Mouse (Mus musculus) midbrain, embryonic 12.5 days (tissue): ENCODE results near the gene Prm2. TPM values are rescaled to one million over a fixed set of nuclear protein-coding genes. Genes with fewer than 3 reads are reported as not detected.

Experiments
- ATAC-seq: fragments of 200-750 bp; cut with Nextera tagmentation; 2 replicates; pipeline ENCODE4 v1.8.0; 2017; ENCODE audit warnings: low read depth, moderate TSS enrichment, moderate library complexity; ENCODE audit not compliant: low FRiP score
- H3K27ac ChIP-seq: fragments of 300-500 bp; sonication (generic); replicated peaks from 2 replicates; pipeline ENCODE4 v1.5.1; 2016; ENCODE audit warnings: mild to moderate bottlenecking
- H3K27me3 ChIP-seq: fragments of 300-500 bp; sonication (generic); 2 replicates; pipeline ENCODE4 v1.6.1; 2016; ENCODE audit warnings: mild to moderate bottlenecking
- H3K36me3 ChIP-seq: fragments of 300-500 bp; sonication (generic); 2 replicates; pipeline ENCODE4 v1.6.1; 2016
- H3K4me1 ChIP-seq: fragments of 300-500 bp; sonication (generic); 2 replicates; pipeline ENCODE4 v1.6.1; 2016
- H3K4me2 ChIP-seq: fragments of 300-500 bp; sonication (generic); replicated peaks from 2 replicates; pipeline ENCODE4 v1.6.1; 2016; ENCODE audit warnings: mild to moderate bottlenecking, moderate library complexity
- H3K4me3 ChIP-seq: fragments of 300-500 bp; sonication (generic); 2 replicates; pipeline ENCODE4 v1.5.1; 2016; ENCODE audit warnings: mild to moderate bottlenecking
- H3K9ac ChIP-seq: fragments of 300-500 bp; sonication (generic); replicated peaks from 2 replicates; pipeline ENCODE4 v1.6.1; 2016; ENCODE audit warnings: mild to moderate bottlenecking, moderate library complexity
- H3K9me3 ChIP-seq: fragments of 300-500 bp; sonication (generic); 2 replicates; pipeline ENCODE4 v1.6.1; 2016; ENCODE audit warnings: mild to moderate bottlenecking
- WGBS: fragments of 180-500 bp; shearing (Covaris S2); methylation state at CpG from one replicate; pipeline ENCODE4 v1.1.7; 2016; 5-methylcytosine and 5-hydroxymethylcytosine counted together
- polyA plus RNA-seq: library from polyadenylated mRNA; unstranded; fragments of >200 nt; fragmentation: Nextera tagmentation; extraction: Ambion mirVana; gene quantifications from 2 replicates; pipeline ENCODE4 v1.2.1, GENCODE M21; 2016

Gene Prm2
- polyA plus RNA-seq, 1 experiment from 2014 or later, result not detected

GRCm38 (mm10) chr16:10783883-10784792 is 11.8 kb downstream of the Prm2 start:
- peak overlapping the region; percentile 69 for H3K9ac ChIP-seq
- 5% methylated on average over 76 of the region's 81 CpGs for WGBS
- peak overlapping the region; percentile 70 for H3K4me3 ChIP-seq
- H3K27ac ChIP-seq, result no peak overlapping the region
- H3K9me3 ChIP-seq, result no peaks in the 10 kb centered on the region
- H3K27me3 ChIP-seq, result peaks cover 27% of the 10 kb centered on the region
- peak overlapping the region; percentile 99 for H3K4me2 ChIP-seq
- no peaks in the 10 kb centered on the region for H3K36me3 ChIP-seq
- H3K4me1 ChIP-seq, result peaks cover 28% of the 10 kb centered on the region
- ATAC-seq, result peak; percentile 3

DNA sequence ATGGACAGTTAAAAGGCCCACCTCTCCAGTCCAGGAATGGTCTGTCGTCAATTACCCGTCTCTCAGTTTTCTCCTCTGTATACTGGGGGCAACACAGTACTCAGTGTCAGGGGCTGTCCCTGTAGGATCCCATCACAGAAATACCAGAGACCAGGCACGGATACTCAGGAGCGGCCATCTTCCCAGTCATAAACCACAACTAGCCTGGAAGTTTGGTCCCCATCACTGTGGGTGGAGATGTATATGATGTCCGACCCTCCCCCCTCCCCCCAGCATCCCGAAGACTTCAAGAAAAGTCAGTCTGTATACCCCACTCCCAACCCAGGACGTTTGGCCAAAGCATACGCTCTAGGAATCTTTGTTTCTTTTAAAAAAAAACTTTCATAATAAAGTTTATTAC is 12.5 kb downstream of the Prm2 start:
- Histone ChIP-seq H3K9ac (no peak overlapping the region), H3K27me3 (peaks cover 27% of the 10 kb centered on the region), H3K36me3 (no peaks in the 10 kb centered on the region), H3K9me3 (no peaks in the 10 kb centered on the region), H3K4me1 (peaks cover 28% of the 10 kb centered on the region), H3K27ac (no peak overlapping the region), H3K4me3 (no peak overlapping the region), H3K4me2 (0 out of 2 replicates have a peak overlapping the region, but pooled peaks have one; percentile 99)
- WGBS, result 70% methylated on average over 8 of the region's 8 CpGs
- ATAC-seq, result no peak

- Histone ChIP-seq H3K4me2 (no peak overlapping the region), H3K36me3 (no peaks in the 10 kb centered on the region), H3K4me3 (no peak overlapping the region), H3K27me3 (peaks cover 27% of the 10 kb centered on the region), H3K9ac (no peak overlapping the region), H3K27ac (no peak overlapping the region), H3K9me3 (no peaks in the 10 kb centered on the region), H3K4me1 (peaks cover 28% of the 10 kb centered on the region)
- 56% methylated on average over 1 of the region's 1 CpGs for WGBS
- no peak for ATAC-seq
Observed at GRCm38 (mm10) chr16:10783152-10783434, 12.8 kb downstream of the Prm2 start.

DNA sequence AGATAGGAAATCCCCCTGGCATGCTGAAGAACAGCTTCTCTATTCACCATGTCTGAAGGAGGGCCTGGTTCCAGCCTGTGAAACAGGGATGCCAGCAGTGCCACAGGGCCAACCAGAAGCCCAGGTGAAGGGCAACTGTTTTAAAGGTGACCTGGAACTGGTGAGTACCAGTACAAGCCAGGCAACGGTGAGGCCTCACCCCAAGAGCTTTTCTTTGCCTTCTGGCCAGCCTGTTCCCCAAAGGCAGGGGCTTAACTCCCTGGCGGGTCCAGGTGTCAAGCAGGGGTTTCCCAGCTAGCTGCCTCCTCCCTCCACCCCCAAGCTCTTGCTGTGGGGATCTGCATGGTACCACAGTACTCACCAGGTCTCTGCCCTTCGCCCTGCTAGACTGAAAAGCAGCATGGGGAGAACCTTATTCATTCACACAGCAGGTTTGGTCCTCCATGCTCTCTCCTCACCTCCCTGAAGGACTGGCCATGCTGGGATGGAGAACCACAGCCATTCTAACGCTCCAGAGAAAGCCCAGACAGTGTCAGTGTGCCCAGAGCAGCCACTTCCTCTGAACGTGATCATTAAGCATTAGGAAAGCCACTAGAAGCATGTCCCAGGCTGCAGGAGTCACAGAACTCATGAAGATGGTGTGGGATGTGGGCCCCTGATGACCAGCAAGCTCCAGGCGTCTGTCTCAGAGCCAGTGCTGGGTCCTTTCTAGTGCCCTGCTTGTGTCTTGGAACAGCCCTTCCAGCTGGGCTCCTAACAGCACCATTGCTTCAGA is 13.4 kb downstream of the Prm2 start:
- no peak for ATAC-seq
- Histone ChIP-seq H3K27ac (no peak overlapping the region), H3K36me3 (no peaks in the 10 kb centered on the region), H3K9me3 (no peaks in the 10 kb centered on the region), H3K27me3 (peaks cover 27% of the 10 kb centered on the region), H3K4me3 (no peak overlapping the region), H3K4me2 (no peak overlapping the region), H3K9ac (0 out of 2 replicates have a peak overlapping the region, but pooled peaks have one; percentile 5), H3K4me1 (peaks cover 28% of the 10 kb centered on the region)
- 39% methylated on average over 6 of the region's 6 CpGs for WGBS

- H3K9ac ChIP-seq, result no peak overlapping the region
- peaks cover 27% of the 10 kb centered on the region for H3K27me3 ChIP-seq
- peaks cover 28% of the 10 kb centered on the region for H3K4me1 ChIP-seq
- H3K36me3 ChIP-seq, result no peaks in the 10 kb centered on the region
- WGBS, result 43% methylated on average over 9 of the region's 9 CpGs
- H3K27ac ChIP-seq, result no peak overlapping the region
- H3K4me2 ChIP-seq, result no peak overlapping the region
- ATAC-seq, result no peak
- no peaks in the 10 kb centered on the region for H3K9me3 ChIP-seq
- H3K4me3 ChIP-seq, result no peak overlapping the region
Observed at GRCm38 (mm10) chr16:10781862-10782371, 14.0 kb downstream of the Prm2 start.

GRCm38 (mm10) chr16:10780631-10781120 is 15.3 kb downstream of the Prm2 start:
- no peak for ATAC-seq
- no peak overlapping the region for H3K27ac ChIP-seq
- WGBS, result 77% methylated on average over 5 of the region's 5 CpGs
- H3K9ac ChIP-seq, result no peak overlapping the region
- no peaks in the 10 kb centered on the region for H3K36me3 ChIP-seq
- H3K27me3 ChIP-seq, result peaks cover 27% of the 10 kb centered on the region
- H3K9me3 ChIP-seq, result no peaks in the 10 kb centered on the region
- H3K4me1 ChIP-seq, result peaks cover 19% of the 10 kb centered on the region
- H3K4me2 ChIP-seq, result no peak overlapping the region
- no peak overlapping the region for H3K4me3 ChIP-seq

GRCm38 (mm10) chr16:10777579-10778160 is 18.3 kb downstream of the Prm2 start:
- no peak for ATAC-seq
- no peaks in the 10 kb centered on the region for H3K36me3 ChIP-seq
- H3K4me1 ChIP-seq, result peaks cover 5% of the 10 kb centered on the region
- no peak overlapping the region for H3K9ac ChIP-seq
- no peak overlapping the region for H3K4me3 ChIP-seq
- 68% methylated on average over 5 of the region's 5 CpGs for WGBS
- H3K27ac ChIP-seq, result no peak overlapping the region
- H3K9me3 ChIP-seq, result no peaks in the 10 kb centered on the region
- H3K4me2 ChIP-seq, result no peak overlapping the region
- H3K27me3 ChIP-seq, result peaks cover 5% of the 10 kb centered on the region

- no peaks in the 10 kb centered on the region for H3K4me1 ChIP-seq
- no peak overlapping the region for H3K4me2 ChIP-seq
- no peaks in the 10 kb centered on the region for H3K36me3 ChIP-seq
- WGBS, result 71% methylated on average over 7 of the region's 7 CpGs
- H3K9ac ChIP-seq, result no peak overlapping the region
- H3K9me3 ChIP-seq, result no peaks in the 10 kb centered on the region
- no peak for ATAC-seq
- no peak overlapping the region for H3K4me3 ChIP-seq
- no peaks in the 10 kb centered on the region for H3K27me3 ChIP-seq
- H3K27ac ChIP-seq, result no peak overlapping the region
Observed at GRCm38 (mm10) chr16:10776322-10776721, 19.6 kb downstream of the Prm2 start.

- H3K9ac ChIP-seq, result no peak overlapping the region
- ATAC-seq, result no peak
- no peaks in the 10 kb centered on the region for H3K4me1 ChIP-seq
- no peak overlapping the region for H3K4me3 ChIP-seq
- 82% methylated on average over 4 of the region's 4 CpGs for WGBS
- H3K4me2 ChIP-seq, result no peak overlapping the region
- no peak overlapping the region for H3K27ac ChIP-seq
- H3K36me3 ChIP-seq, result no peaks in the 10 kb centered on the region
- H3K9me3 ChIP-seq, result no peaks in the 10 kb centered on the region
- H3K27me3 ChIP-seq, result no peaks in the 10 kb centered on the region
Observed at GRCm38 (mm10) chr16:10774726-10775125, 21.2 kb downstream of the Prm2 start.

DNA sequence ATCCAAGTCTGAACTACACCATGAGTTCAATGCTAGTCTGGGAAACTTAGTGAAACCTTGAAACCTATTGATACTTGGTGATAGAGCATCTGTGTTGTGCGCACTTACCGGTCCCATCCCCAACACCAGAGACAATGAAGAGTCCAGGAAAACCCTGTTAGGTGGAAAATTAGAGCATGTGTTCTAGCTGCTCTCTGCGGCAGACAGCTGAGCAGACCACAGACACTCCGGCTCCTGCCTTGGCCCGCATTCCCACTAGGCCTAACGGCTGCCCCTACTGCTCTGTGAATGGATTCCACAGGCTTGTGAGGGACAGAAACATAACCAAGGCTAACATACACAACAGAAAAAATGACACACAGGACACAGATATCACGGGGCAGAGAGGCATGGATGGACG is 22.4 kb downstream of the Prm2 start:
- no peak for ATAC-seq

GRCm38 (mm10) chr16:10771769-10772510 is 24.0 kb downstream of the Prm2 start:
- no peak overlapping the region for H3K4me2 ChIP-seq
- no peak overlapping the region for H3K9ac ChIP-seq
- H3K27ac ChIP-seq, result no peak overlapping the region
- H3K27me3 ChIP-seq, result 0 out of 2 replicates have a peak, but pooled peaks cover 3% of the 10 kb centered on the region
- no peaks in the 10 kb centered on the region for H3K9me3 ChIP-seq
- H3K36me3 ChIP-seq, result no peaks in the 10 kb centered on the region
- no peaks in the 10 kb centered on the region for H3K4me1 ChIP-seq
- H3K4me3 ChIP-seq, result no peak overlapping the region
- WGBS, result 67% methylated on average over 19 of the region's 19 CpGs
- no peak for ATAC-seq

More for the DNA sequence above, 22.4 kb downstream of the Prm2 start:
- H3K4me1 ChIP-seq, result no peaks in the 10 kb centered on the region
- H3K9me3 ChIP-seq, result no peaks in the 10 kb centered on the region
- no peak overlapping the region for H3K4me3 ChIP-seq
- H3K4me2 ChIP-seq, result no peak overlapping the region
- no peaks in the 10 kb centered on the region for H3K36me3 ChIP-seq
- no peak overlapping the region for H3K27ac ChIP-seq
- no peaks in the 10 kb centered on the region for H3K27me3 ChIP-seq
- WGBS, result 85% methylated on average over 8 of the region's 8 CpGs
- H3K9ac ChIP-seq, result 0 out of 2 replicates have a peak overlapping the region, but pooled peaks have one; percentile 17
